Mouse (Mus musculus): ENCODE results near the gene Sema4d.

DNA sequence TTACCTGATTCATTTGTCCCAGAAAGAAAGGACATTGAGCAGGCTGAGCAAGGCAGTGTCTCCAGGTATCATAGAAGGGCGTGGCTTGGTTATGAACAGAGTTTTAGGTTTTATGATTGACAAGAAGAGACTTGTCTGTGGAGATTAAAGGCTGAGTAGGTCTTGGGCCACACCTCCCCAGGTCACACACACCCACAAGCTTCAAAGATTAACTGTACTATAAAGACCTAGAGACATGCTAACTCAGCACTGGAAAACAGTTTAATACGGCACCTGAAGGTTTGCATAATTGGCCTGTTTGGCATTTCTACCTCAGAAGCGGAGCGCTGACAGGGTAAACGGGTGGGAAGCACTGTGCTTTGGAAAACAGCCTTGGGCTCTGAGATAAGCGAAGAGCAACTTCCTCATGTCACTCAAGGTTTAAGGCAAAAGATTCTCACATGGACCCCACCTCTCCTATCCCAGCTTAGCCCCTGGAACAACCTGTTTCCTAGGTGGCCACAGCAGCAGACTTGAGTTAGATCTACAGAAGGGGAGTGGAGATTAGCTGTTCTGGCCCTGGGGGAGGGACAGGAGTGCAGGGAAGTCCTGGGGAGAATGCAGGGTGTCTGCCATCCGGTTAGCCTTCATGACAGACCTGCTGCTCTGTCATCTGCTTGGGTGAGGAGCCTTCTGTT lies 108.1 kb downstream of the Sema4d start:
- no peak for TF ChIP-seq CTCF (IDR thresholded peaks at IDR 0.05; ENCODE audit: low read depth)
- TF ChIP-seq EP300 (IDR thresholded peaks at IDR 0.05; ENCODE audit: low read depth): no peak
